ENCODE assay signal across 15 mouse cellular contexts in the genomic region with DNA sequence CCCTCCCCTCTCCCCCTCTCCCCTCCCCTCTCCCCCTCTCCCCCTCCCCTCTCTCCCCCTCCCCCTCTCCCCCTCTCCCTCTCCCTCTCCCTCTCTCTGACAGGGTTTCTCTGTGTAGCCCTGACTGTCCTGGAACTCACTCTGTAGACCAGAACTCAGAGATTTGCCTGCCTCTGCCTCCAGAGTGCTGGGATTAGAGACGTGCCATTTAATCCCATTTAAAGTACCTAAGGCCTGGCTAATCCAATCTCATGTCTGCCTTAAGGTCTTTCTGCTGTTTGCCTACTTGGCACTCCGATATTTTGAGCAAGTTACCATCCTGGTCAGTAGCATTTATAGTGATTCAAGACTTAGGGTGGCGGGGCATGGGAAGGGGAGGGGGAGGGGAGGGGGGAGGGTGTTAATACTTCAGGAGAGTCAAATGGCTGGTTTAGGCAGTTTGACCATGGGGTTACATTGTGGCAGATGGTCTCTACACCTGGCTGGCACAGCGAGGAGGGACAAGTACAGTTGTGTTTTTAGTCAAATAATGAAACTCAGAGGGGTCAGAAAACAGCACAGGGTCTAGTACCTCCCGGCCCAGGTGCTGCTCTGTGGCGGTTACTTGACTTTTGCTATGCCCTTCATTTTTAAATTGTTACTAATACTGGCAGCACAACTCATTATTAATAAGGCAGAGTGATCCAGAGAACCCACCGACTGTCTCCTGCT.
"Had no signal": no experiment of that assay in that cellular context is flagged by ENCODE, and none has a peak within 500 bp of the region (broad histone marks: within the 10 kb centered on the region; RNA-seq: fewer than 3 reads in every experiment).

No protein-coding gene starts in this region.

- H3K9me3 ChIP-seq: intestine, embryonic 15.5 days; limb, embryonic 10.5 days; liver, embryonic 12.5 days; lung, embryonic 15.5 days; midbrain, embryonic 13.5 days; neural tube, embryonic 15.5 days; stomach, embryonic 15.5 days had no signal

- DNase-seq: kidney, adult 18-20 months; kidney, postnatal 10 days; kidney, postnatal 4 days; lung, postnatal 14 days; right cerebral cortex, adult 18-20 months; right cerebral cortex, postnatal 25 days had no signal

- H3K36me3 ChIP-seq: intestine, embryonic 15.5 days; limb, embryonic 10.5 days; liver, embryonic 12.5 days; lung, embryonic 15.5 days; midbrain, embryonic 13.5 days; neural tube, embryonic 15.5 days; stomach, embryonic 15.5 days had no signal

- H3K4me1 ChIP-seq: intestine, embryonic 15.5 days; midbrain, embryonic 13.5 days; neural tube, embryonic 15.5 days had no signal

- H3K9ac ChIP-seq: intestine, embryonic 15.5 days; liver, embryonic 12.5 days; lung, embryonic 15.5 days; midbrain, embryonic 13.5 days; neural tube, embryonic 15.5 days; stomach, embryonic 15.5 days had no signal

- H3K27me3 ChIP-seq: intestine, embryonic 15.5 days; liver, embryonic 12.5 days; lung, embryonic 15.5 days; midbrain, embryonic 13.5 days; neural tube, embryonic 15.5 days; stomach, embryonic 15.5 days had no signal

- H3K27ac ChIP-seq: intestine, embryonic 15.5 days; layer of hippocampus, adult 2 months; left cerebral cortex, adult 2 months; limb, embryonic 10.5 days; liver, embryonic 12.5 days; lung, embryonic 15.5 days; midbrain, embryonic 13.5 days; neural tube, embryonic 15.5 days; stomach, embryonic 15.5 days had no signal

- ATAC-seq: intestine, embryonic 15.5 days; liver, embryonic 12.5 days; midbrain, embryonic 13.5 days had no signal

- H3K4me3 ChIP-seq: intestine, embryonic 15.5 days; layer of hippocampus, adult 2 months; left cerebral cortex, adult 2 months; limb, embryonic 10.5 days; lung, embryonic 15.5 days; midbrain, embryonic 13.5 days; neural tube, embryonic 15.5 days; stomach, embryonic 15.5 days had no signal

- H3K4me2 ChIP-seq: intestine, embryonic 15.5 days; lung, embryonic 15.5 days; midbrain, embryonic 13.5 days; neural tube, embryonic 15.5 days; stomach, embryonic 15.5 days had no signal
